Mouse (Mus musculus): Measurements from ENCODE around the gene Psmb10. TPM values are rescaled to one million over a fixed set of nuclear protein-coding genes. Genes with fewer than 3 reads are reported as not detected.

Gene Psmb10
- polyA plus RNA-seq, 1 experiment: 4.6 TPM

- Histone ChIP-seq H3K27me3 (ENCODE audit: control insufficient read depth) (no peaks in the 10 kb centered on the region), H3K4me1 (ENCODE audit: control insufficient read depth) (peaks cover 77% of the 10 kb centered on the region), H3K4me3 (replicated peaks) (peak overlapping the region; percentile 88), H3K9me3 (ENCODE audit: control insufficient read depth, low read length) (no peaks in the 10 kb centered on the region), H3K36me3 (ENCODE audit: control insufficient read depth) (peaks cover 16% of the 10 kb centered on the region)
- TF ChIP-seq TAL1 (IDR thresholded peaks at IDR 0.05; ENCODE audit: low read length): no peak
- TF ChIP-seq GATA1 (IDR thresholded peaks at IDR 0.05; ENCODE audit: low read length): no peak
These were observed 27.1 kb upstream of the Psmb10 start for GRCm38 (mm10) chr8:105965266-105965904.

DNA sequence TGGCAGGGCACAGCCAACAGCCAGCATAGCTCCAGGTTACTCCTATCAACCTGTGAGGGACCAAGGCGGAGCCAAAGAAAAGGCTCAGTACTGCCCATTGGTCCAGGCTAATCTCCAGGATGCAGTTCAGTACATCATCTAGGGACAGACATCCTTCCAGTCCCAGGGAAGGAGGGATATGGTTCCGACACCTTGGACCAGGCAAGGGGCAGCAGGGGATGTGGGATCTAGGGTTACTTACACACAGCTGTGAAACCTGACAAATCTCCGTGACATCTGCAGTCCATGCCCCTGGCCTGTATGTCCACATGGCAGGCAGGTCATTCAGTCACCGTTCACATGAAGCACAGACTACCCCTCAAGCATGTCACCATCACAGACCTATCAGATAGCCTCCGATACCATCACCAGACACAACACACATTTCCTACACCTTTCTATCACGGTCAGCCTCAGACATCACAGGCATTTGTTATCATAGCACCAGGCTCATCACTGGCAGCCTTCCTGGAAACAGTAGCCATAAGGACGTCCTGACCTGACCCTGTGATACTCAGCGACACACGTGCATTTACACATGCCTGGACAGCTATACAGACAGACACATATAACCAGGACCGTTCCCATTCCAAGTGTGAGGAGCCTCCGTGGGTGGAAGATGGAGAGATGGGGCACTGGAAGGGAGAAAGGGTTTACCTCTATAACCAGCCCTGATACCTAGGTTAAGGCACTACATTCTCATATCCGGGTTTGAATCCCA, 26.4 kb upstream of the Psmb10 start:
- no peaks in the 10 kb centered on the region for H3K27me3 ChIP-seq (ENCODE audit: control insufficient read depth)
- H3K4me1 ChIP-seq (ENCODE audit: control insufficient read depth): peaks cover 80% of the 10 kb centered on the region
- peak overlapping the region; percentile 88 for H3K4me3 ChIP-seq (replicated peaks)
- H3K36me3 ChIP-seq (ENCODE audit: control insufficient read depth): peaks cover 23% of the 10 kb centered on the region
- no peaks in the 10 kb centered on the region for H3K9me3 ChIP-seq (ENCODE audit: control insufficient read depth, low read length)
- no peak for TF ChIP-seq TAL1 (IDR thresholded peaks at IDR 0.05; ENCODE audit: low read length)
- no peak for TF ChIP-seq GATA1 (IDR thresholded peaks at IDR 0.05; ENCODE audit: low read length)

- Histone ChIP-seq H3K4me3 (replicated peaks) (peak overlapping the region; percentile 42), H3K4me1 (ENCODE audit: control insufficient read depth) (peaks cover 64% of the 10 kb centered on the region), H3K9me3 (ENCODE audit: control insufficient read depth, low read length) (no peaks in the 10 kb centered on the region), H3K36me3 (ENCODE audit: control insufficient read depth) (peaks cover 52% of the 10 kb centered on the region), H3K27me3 (ENCODE audit: control insufficient read depth) (no peaks in the 10 kb centered on the region)
- TF ChIP-seq TAL1 (IDR thresholded peaks at IDR 0.05; ENCODE audit: low read length) (no peak), GATA1 (IDR thresholded peaks at IDR 0.05; ENCODE audit: low read length) (no peak)
These were observed 23.3 kb upstream of the Psmb10 start for GRCm38 (mm10) chr8:105961536-105961935.

DNA sequence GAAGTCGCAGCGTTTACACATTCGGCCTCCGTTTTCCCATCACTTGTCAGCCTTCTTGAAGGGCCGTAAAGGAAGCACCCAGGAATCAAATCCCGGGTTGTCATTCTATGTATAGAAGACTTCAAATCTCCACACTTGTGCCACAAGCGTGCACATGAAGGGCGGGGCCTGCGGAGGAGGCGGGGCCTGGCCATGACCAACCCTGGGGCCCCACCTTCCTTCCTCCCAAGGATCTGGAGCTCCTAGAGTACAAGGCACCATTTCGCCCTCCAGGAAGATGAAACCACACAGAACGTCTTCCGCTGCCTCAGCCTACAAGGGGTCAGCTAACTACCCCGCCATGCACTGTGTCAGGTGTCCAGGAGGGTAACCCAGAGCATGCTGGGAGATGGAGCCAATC, 22.9 kb upstream of the Psmb10 start:
- Histone ChIP-seq H3K27me3 (ENCODE audit: control insufficient read depth) (no peaks in the 10 kb centered on the region), H3K4me3 (replicated peaks) (peak overlapping the region; percentile 42), H3K4me1 (ENCODE audit: control insufficient read depth) (peaks cover 59% of the 10 kb centered on the region), H3K36me3 (ENCODE audit: control insufficient read depth) (peaks cover 56% of the 10 kb centered on the region), H3K9me3 (ENCODE audit: control insufficient read depth, low read length) (no peaks in the 10 kb centered on the region)
- no peak for TF ChIP-seq TAL1 (IDR thresholded peaks at IDR 0.05; ENCODE audit: low read length)
- TF ChIP-seq GATA1 (IDR thresholded peaks at IDR 0.05; ENCODE audit: low read length): no peak

DNA sequence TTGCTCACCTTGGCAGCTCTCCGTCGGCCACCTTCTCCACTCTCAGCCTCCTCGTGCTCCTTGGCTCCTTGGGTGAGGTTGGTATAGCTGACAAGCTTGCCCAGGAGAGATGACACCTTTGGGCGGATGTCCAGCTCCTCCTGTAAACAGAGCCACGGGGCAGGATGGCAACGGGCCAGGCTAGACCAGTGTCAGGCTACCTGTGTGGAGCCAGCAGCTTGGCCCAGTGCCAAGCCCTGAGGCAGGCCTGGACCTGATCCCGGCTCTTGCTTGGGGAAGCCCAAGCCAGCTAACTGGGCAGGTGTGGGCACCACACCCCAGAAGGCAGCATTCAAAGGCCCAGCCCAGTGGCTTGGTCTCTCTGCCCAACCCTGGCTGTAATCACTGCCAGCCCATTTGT, 21.1 kb upstream of the Psmb10 start:
- peaks cover 42% of the 10 kb centered on the region for H3K4me1 ChIP-seq (ENCODE audit: control insufficient read depth)
- H3K36me3 ChIP-seq (ENCODE audit: control insufficient read depth): peaks cover 67% of the 10 kb centered on the region
- no peaks in the 10 kb centered on the region for H3K27me3 ChIP-seq (ENCODE audit: control insufficient read depth)
- H3K4me3 ChIP-seq (replicated peaks): no peak overlapping the region
- no peaks in the 10 kb centered on the region for H3K9me3 ChIP-seq (ENCODE audit: control insufficient read depth, low read length)
- TF ChIP-seq GATA1 (IDR thresholded peaks at IDR 0.05; ENCODE audit: low read length) (no peak), TAL1 (IDR thresholded peaks at IDR 0.05; ENCODE audit: low read length) (no peak)

DNA sequence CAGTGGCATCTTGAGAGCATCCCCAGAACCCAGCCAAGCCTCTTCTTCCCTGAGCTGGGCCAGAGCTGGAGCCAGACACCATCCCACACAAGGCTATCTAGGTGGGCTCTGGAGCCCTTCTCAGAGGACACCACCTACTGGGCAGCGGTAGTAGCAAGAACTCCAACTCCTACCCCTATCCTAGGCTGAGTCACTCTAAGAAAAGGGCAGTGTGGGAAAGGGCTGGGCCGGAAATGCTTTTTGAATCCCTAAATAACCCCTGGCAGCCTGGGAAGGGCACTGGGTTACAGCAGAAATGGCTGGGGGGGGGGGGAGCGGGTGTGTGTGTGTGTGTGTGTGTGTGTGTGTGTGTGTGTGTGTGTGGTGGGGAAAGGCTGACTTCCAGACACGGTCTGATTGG, 19.6 kb upstream of the Psmb10 start:
- no peak for TF ChIP-seq GATA1 (IDR thresholded peaks at IDR 0.05; ENCODE audit: low read length)
- TF ChIP-seq TAL1 (IDR thresholded peaks at IDR 0.05; ENCODE audit: low read length): no peak
- Histone ChIP-seq H3K4me3 (replicated peaks) (no peak overlapping the region), H3K9me3 (ENCODE audit: control insufficient read depth, low read length) (no peaks in the 10 kb centered on the region), H3K36me3 (ENCODE audit: control insufficient read depth) (peaks cover 72% of the 10 kb centered on the region), H3K4me1 (ENCODE audit: control insufficient read depth) (peaks cover 27% of the 10 kb centered on the region), H3K27me3 (ENCODE audit: control insufficient read depth) (no peaks in the 10 kb centered on the region)

GRCm38 (mm10) chr8:105956556-105956955, 18.3 kb upstream of the Psmb10 start:
- Histone ChIP-seq H3K4me3 (replicated peaks) (no peak overlapping the region), H3K4me1 (ENCODE audit: control insufficient read depth) (peaks cover 15% of the 10 kb centered on the region), H3K36me3 (ENCODE audit: control insufficient read depth) (peaks cover 83% of the 10 kb centered on the region), H3K27me3 (ENCODE audit: control insufficient read depth) (no peaks in the 10 kb centered on the region), H3K9me3 (ENCODE audit: control insufficient read depth, low read length) (no peaks in the 10 kb centered on the region)
- TF ChIP-seq GATA1 (IDR thresholded peaks at IDR 0.05; ENCODE audit: low read length) (no peak), TAL1 (IDR thresholded peaks at IDR 0.05; ENCODE audit: low read length) (no peak)

DNA sequence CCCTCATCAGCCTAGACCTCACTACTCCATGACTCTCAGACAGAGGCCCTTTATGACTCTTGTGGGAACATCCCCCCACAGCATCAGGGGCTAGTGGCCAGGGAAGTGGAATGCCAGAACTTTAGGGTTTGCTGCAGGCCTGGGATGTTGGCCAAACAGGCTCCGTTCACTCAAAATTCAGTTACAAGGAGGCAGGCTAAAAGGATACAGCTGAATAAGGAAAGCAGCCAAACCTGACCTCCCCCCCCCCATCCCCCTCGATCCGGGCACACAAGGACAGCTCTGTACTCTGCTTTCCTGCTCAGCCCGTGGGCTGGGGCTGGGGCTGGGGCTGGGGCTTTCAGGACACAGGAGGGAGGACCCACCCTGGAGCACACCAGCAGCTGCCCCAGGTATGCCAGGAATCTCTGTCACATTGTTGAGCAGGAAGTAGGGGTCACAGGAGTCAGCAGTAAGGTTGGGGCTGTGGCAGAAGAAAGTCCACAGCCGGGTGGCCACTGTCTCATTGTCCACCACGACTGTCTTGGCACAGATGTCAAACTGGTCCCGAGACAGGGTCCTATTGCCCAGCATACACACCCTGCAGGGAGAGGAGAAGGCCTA, 12.9 kb upstream of the Psmb10 start:
- no peaks in the 10 kb centered on the region for H3K27me3 ChIP-seq (ENCODE audit: control insufficient read depth)
- peaks cover 94% of the 10 kb centered on the region for H3K36me3 ChIP-seq (ENCODE audit: control insufficient read depth)
- H3K9me3 ChIP-seq (ENCODE audit: control insufficient read depth, low read length): no peaks in the 10 kb centered on the region
- no peak overlapping the region for H3K4me3 ChIP-seq (replicated peaks)
- H3K4me1 ChIP-seq (ENCODE audit: control insufficient read depth): no peaks in the 10 kb centered on the region; the same call in 1 of the 2 replicates
- no peak for TF ChIP-seq TAL1 (IDR thresholded peaks at IDR 0.05; ENCODE audit: low read length)

DNA sequence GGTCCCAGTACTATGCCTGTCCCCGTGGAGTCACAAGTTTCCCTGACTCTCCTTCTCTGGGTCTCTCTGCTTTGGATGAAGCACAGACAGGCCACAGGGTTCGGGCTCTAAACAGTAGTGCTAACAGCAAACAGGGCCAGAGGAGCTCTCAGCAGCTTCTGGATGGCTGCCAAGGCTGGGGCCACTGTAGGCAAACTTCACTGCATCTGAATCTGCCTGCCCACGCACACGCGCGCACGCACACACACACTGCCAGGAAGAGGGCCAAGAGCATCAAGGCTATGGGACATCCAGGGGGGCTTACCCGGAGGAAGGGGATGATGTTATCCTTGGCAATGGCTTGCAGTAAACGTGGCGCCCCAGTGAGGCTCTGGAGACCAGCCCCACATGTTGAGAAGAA, 11.1 kb upstream of the Psmb10 start:
- Histone ChIP-seq H3K4me3 (replicated peaks) (no peak overlapping the region), H3K4me1 (ENCODE audit: control insufficient read depth) (no peaks in the 10 kb centered on the region; the same call in 1 of the 2 replicates), H3K27me3 (ENCODE audit: control insufficient read depth) (no peaks in the 10 kb centered on the region), H3K36me3 (ENCODE audit: control insufficient read depth) (peaks cover 97% of the 10 kb centered on the region), H3K9me3 (ENCODE audit: control insufficient read depth, low read length) (no peaks in the 10 kb centered on the region)
- TF ChIP-seq TAL1 (IDR thresholded peaks at IDR 0.05; ENCODE audit: low read length): no peak

All from erythroblast, embryonic 14.5 days (primary cell).